Mouse (Mus musculus) layer of hippocampus, postnatal 25 days (tissue): ENCODE data around the gene Grm5. TPM values are rescaled to one million over a fixed set of nuclear protein-coding genes. Genes with fewer than 3 reads are reported as not detected.

Experiments
- DNase-seq, 2 experiments: peaks; one replicate each; pipeline ENCODE4 v3.0.0; 2022; ENCODE audit warnings: mixed read lengths in 2 of 2, low spot score in 1 of 2; ENCODE audit errors: extremely low spot score in 1 of 2
- total RNA-seq, 2 experiments: library from RNA; stranded (reverse); gene quantifications; 2 replicates each; pipeline ENCODE4 v1.2.3; 2021

The Grm5 gene
- 100 to 1,000 TPM; 229 to 251 TPM for total RNA-seq

- no peak for DNase-seq
Observed at GRCm38 (mm10) chr7:87583868-87584267, at the start of gene Grm5. Gene Grm5 (plus strand): TSS chr7:87584168.

GRCm38 (mm10) chr7:87539031-87539430 lies 44.9 kb upstream of the Grm5 start:
- no peak for DNase-seq

GRCm38 (mm10) chr7:87565300-87565699 lies 18.7 kb upstream of the Grm5 start:
- DNase-seq = no peak

- DNase-seq = no peak
Observed at GRCm38 (mm10) chr7:87566476-87566875, 17.5 kb upstream of the Grm5 start.

GRCm38 (mm10) chr7:87584281-87584701 lies 323 bp downstream of the Grm5 start:
- DNase-seq = peak; percentile 54 to 74

GRCm38 (mm10) chr7:87586271-87586937 lies 2.4 kb downstream of the Grm5 start:
- DNase-seq = peak; percentile 37 to 39

GRCm38 (mm10) chr7:87587976-87588375 lies 4.0 kb downstream of the Grm5 start:
- DNase-seq = no peak

GRCm38 (mm10) chr7:87626251-87626650 lies 42.3 kb downstream of the Grm5 start:
- no peak for DNase-seq

- no peak for DNase-seq
Observed at GRCm38 (mm10) chr7:87635530-87635929, 51.6 kb downstream of the Grm5 start.

- no peak for DNase-seq
Observed at GRCm38 (mm10) chr7:87650610-87651009, 66.6 kb downstream of the Grm5 start.

GRCm38 (mm10) chr7:87661794-87662193 lies 77.8 kb downstream of the Grm5 start:
- DNase-seq = no peak

- no peak for DNase-seq
Observed at GRCm38 (mm10) chr7:87664041-87664440, 80.1 kb downstream of the Grm5 start.

GRCm38 (mm10) chr7:87716393-87716792 lies 132.4 kb downstream of the Grm5 start:
- DNase-seq = no peak

GRCm38 (mm10) chr7:87718631-87719030 lies 134.7 kb downstream of the Grm5 start:
- no peak for DNase-seq

- no peak for DNase-seq
Observed at GRCm38 (mm10) chr7:87734511-87734910, 150.5 kb downstream of the Grm5 start.

GRCm38 (mm10) chr7:87761945-87762344 lies 178.0 kb downstream of the Grm5 start:
- no peak for DNase-seq

GRCm38 (mm10) chr7:87762376-87762775 lies 178.4 kb downstream of the Grm5 start:
- DNase-seq = no peak

- no peak for DNase-seq
Observed at GRCm38 (mm10) chr7:87787560-87787959, 203.6 kb downstream of the Grm5 start.

GRCm38 (mm10) chr7:87788963-87789362 lies 205.0 kb downstream of the Grm5 start:
- DNase-seq = no peak

- no peak for DNase-seq
Observed at GRCm38 (mm10) chr7:87793896-87794295, 209.9 kb downstream of the Grm5 start.

- no peak for DNase-seq
Observed at GRCm38 (mm10) chr7:87824898-87825297, 240.9 kb downstream of the Grm5 start.

- DNase-seq = no peak
Observed at GRCm38 (mm10) chr7:87834669-87835068, 250.7 kb downstream of the Grm5 start.

GRCm38 (mm10) chr7:87838579-87838978 lies 254.6 kb downstream of the Grm5 start:
- no peak for DNase-seq
